Mouse (Mus musculus) kidney, embryonic 16.5 days (tissue): ENCODE results near the gene Fut7. TPM values are rescaled to one million over a fixed set of nuclear protein-coding genes. Genes with fewer than 3 reads are reported as not detected.

Source experiments
- ATAC-seq: fragments of 200-750 bp; cut with Nextera tagmentation; 2 replicates; pipeline ENCODE4 v1.8.0; 2017; ENCODE audit warnings: moderate TSS enrichment; ENCODE audit not compliant: low FRiP score, low TSS enrichment
- H3K27ac ChIP-seq: fragments of 300-500 bp; sonication (generic); 2 replicates; pipeline ENCODE4 v1.5.1; 2014; ENCODE audit warnings: low read length
- H3K27me3 ChIP-seq: fragments of 300-500 bp; sonication (generic); 2 replicates; pipeline ENCODE4 v1.6.1; 2014; ENCODE audit warnings: low read length, control low read depth, mixed read lengths; ENCODE audit not compliant: insufficient read depth
- H3K36me3 ChIP-seq: fragments of 300-500 bp; sonication (generic); 2 replicates; pipeline ENCODE4 v1.6.1; 2014; ENCODE audit warnings: low read length, control low read depth, mixed read lengths; ENCODE audit not compliant: insufficient read depth
- H3K4me1 ChIP-seq: fragments of 300-500 bp; sonication (generic); 2 replicates; pipeline ENCODE4 v1.6.1; 2014; ENCODE audit warnings: low read length, control low read depth, mixed read lengths; ENCODE audit not compliant: insufficient read depth
- H3K4me2 ChIP-seq: fragments of 300-500 bp; sonication (generic); replicated peaks from 2 replicates; pipeline ENCODE4 v1.6.1; 2014; ENCODE audit warnings: low read depth, low read length
- H3K4me3 ChIP-seq: fragments of 300-500 bp; sonication (generic); 2 replicates; pipeline ENCODE4 v1.5.1; 2014; ENCODE audit warnings: mild to moderate bottlenecking, low read length
- H3K9ac ChIP-seq: fragments of 300-500 bp; sonication (generic); replicated peaks from 2 replicates; pipeline ENCODE4 v1.6.1; 2014; ENCODE audit warnings: low read length
- H3K9me3 ChIP-seq: fragments of 300-500 bp; sonication (generic); 2 replicates; pipeline ENCODE4 v1.6.1; 2016; ENCODE audit warnings: low read length, control low read depth
- WGBS: fragments of 180-500 bp; shearing (Covaris S2); extraction: QIAGEN DNeasy Blood & Tissue Kit; methylation state at CpG from one replicate; pipeline ENCODE4 v1.1.7; 2014; 5-methylcytosine and 5-hydroxymethylcytosine counted together
- polyA plus RNA-seq: library from polyadenylated mRNA; unstranded; fragments of >200 nt; fragmentation: Nextera tagmentation; extraction: Ambion mirVana; gene quantifications from 2 replicates; pipeline ENCODE4 v1.2.1, GENCODE M21; 2015

Gene Fut7
- polyA plus RNA-seq = not detected in 2 replicates

DNA sequence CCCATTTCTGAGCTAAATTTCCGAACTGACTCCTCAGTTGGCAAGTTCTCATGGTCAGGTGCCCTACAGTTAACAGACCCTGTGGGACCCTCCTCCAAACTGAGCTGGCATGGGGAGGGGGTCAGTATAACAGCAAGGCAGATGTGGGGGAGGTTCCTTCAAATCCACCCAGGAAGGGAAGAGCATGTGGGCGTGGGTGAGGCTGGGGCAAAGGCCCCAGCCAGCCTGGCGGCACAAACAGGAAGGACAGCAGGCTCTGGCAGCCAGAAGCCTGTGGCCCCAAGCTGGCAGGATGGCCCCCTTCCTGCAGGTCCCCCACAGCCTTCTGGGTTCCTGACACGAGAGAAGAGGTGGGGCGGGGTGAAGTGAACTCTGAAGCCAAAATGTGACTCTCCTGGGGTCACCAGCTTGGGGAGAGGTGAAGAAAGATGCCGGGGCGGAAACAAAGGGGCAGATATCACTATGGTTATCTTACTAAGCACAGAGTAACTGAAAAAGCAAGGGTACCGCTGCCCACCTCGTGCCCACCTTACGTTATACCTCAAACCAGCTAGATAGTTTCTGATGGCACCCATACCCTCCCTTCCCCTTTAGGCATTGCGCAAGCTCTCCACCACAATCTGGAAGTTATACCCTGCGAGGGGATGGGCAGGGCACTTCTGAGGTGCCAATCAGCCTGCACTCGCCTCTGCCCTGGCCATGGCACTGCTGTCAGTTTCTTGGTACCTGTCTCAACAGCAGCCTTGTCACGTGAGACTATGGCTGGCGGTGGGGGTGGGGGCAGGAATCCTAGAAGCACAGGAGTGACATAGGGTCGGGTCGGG, at the start of gene Fut7:
Gene Fut7 (plus strand): TSS at position 681 of the 824 bp plus-strand sequence.
- 55% methylated on average over 17 of the region's 17 CpGs for WGBS
- H3K9me3 ChIP-seq = no peaks in the 10 kb centered on the region
- no peaks in the 10 kb centered on the region for H3K4me1 ChIP-seq
- no peaks in the 10 kb centered on the region for H3K36me3 ChIP-seq
- H3K27ac ChIP-seq = no peak within 1 kb of the TSS
- peaks cover 12% of the 10 kb centered on the region; the same call in 1 of the 2 replicates for H3K27me3 ChIP-seq
- no peak for ATAC-seq
- H3K4me2 ChIP-seq = no peak within 1 kb of the TSS
- no peak within 1 kb of the TSS for H3K4me3 ChIP-seq
- 0 out of 2 replicates have a peak within 1 kb of the TSS, but pooled peaks have one; percentile 6 for H3K9ac ChIP-seq

DNA sequence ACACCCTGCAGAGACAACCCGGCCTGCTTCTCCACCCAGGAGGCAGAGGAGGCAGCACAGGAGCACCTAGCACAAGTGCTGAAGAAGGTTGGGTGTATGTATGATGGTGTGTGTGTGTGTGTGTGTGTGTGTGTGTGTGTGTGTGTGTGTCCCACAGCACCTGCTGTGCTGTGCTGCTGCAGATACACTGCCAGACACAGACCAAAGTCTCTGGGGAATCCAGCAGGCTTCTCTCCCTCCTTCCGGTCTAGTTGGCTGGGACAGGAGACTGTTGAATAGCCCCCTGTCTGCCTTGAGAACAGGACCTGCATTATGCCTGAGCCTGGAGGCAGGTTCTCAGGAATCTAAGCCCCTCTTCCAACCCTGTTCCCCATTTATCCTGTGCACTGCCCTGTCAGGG, 49.6 kb upstream of the Fut7 start:
- Histone ChIP-seq H3K4me2 (peak overlapping the region; percentile 97), H3K36me3 (peaks cover 21% of the 10 kb centered on the region; the same call in 1 of the 2 replicates), H3K4me3 (peak overlapping the region; percentile 83), H3K9me3 (no peaks in the 10 kb centered on the region), H3K9ac (peak overlapping the region; percentile 81), H3K4me1 (peaks cover 24% of the 10 kb centered on the region), H3K27ac (no peak overlapping the region), H3K27me3 (no peaks in the 10 kb centered on the region)
- no peak for ATAC-seq
- WGBS = 34% methylated on average over 2 of the region's 2 CpGs

DNA sequence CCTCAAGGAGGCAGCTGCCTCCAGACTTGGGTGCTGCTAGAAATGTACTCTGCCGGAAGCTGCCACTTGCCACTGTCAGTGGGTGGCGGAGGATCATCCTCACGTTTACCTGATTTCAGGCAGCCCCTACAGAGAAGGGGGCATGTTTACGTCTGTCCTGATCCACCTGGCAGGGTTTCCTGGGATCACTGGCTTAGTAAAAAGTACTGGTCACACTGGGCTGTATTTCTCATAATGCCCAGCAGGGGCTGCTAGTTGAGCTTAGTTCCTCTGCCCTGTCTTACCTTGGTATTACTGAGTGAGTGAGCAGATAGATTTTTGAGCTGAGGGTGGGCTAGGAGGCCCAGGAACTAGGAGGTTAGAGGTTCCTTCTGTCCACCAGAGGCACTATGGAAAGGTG, 46.5 kb upstream of the Fut7 start:
- H3K9ac ChIP-seq = no peak overlapping the region

DNA sequence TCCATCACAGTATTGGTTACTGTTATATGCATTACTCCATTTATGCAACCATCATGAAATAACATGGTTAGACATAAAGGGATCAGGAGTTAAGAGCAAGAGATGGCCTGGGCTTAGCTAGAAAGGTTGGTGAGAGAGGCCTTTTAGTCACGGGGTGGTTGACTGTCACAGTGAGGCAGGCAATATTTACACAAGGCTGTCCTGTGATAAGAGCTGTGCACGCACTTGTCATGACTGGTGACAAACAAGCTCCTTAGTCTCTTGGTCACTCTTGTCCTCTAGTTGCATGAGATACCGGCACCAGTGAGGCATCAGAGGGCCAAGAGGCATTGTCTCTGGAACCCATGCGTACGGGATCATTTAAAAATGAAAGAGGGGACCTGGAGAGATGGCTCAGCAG, 38.6 kb upstream of the Fut7 start:
- Histone ChIP-seq H3K9ac (no peak overlapping the region), H3K9me3 (no peaks in the 10 kb centered on the region), H3K4me1 (no peaks in the 10 kb centered on the region), H3K4me2 (no peak overlapping the region), H3K27ac (no peak overlapping the region), H3K4me3 (no peak overlapping the region), H3K36me3 (no peaks in the 10 kb centered on the region), H3K27me3 (no peaks in the 10 kb centered on the region)
- ATAC-seq = no peak
- WGBS = 75% methylated on average over 5 of the region's 5 CpGs

More for the DNA sequence above, 46.5 kb upstream of the Fut7 start:
- Histone ChIP-seq H3K36me3 (peaks cover 25% of the 10 kb centered on the region; the same call in 1 of the 2 replicates), H3K4me3 (no peak overlapping the region), H3K9me3 (no peaks in the 10 kb centered on the region), H3K27me3 (no peaks in the 10 kb centered on the region), H3K4me1 (peaks cover 22% of the 10 kb centered on the region), H3K4me2 (no peak overlapping the region), H3K27ac (no peak overlapping the region)
- 57% methylated on average over 4 of the region's 4 CpGs for WGBS
- ATAC-seq = no peak

DNA sequence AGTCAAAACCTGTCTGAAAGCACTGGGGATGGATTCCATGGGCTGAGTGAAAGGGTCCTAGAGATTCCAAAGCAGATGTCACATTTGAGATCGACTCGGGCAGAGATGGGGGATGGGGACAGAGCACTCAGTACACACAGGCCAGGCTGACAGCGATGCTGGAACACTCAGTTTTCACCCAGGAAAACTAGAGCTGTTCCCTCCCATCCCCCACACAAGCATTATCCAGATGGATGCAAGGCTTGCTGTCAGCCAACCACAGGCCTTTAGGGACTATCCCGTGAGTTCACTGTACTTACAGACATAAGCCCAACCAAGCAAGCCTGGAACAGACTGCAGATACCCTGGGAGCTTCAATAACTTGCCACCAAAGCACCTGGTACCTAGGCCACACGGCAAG, 31.8 kb upstream of the Fut7 start:
- WGBS = 74% methylated on average over 5 of the region's 5 CpGs
- Histone ChIP-seq H3K9ac (no peak overlapping the region), H3K27ac (no peak overlapping the region), H3K4me3 (no peak overlapping the region), H3K4me2 (no peak overlapping the region), H3K9me3 (no peaks in the 10 kb centered on the region), H3K4me1 (peaks cover 13% of the 10 kb centered on the region), H3K36me3 (no peaks in the 10 kb centered on the region), H3K27me3 (peaks cover 10% of the 10 kb centered on the region; the same call in 1 of the 2 replicates)
- no peak for ATAC-seq

DNA sequence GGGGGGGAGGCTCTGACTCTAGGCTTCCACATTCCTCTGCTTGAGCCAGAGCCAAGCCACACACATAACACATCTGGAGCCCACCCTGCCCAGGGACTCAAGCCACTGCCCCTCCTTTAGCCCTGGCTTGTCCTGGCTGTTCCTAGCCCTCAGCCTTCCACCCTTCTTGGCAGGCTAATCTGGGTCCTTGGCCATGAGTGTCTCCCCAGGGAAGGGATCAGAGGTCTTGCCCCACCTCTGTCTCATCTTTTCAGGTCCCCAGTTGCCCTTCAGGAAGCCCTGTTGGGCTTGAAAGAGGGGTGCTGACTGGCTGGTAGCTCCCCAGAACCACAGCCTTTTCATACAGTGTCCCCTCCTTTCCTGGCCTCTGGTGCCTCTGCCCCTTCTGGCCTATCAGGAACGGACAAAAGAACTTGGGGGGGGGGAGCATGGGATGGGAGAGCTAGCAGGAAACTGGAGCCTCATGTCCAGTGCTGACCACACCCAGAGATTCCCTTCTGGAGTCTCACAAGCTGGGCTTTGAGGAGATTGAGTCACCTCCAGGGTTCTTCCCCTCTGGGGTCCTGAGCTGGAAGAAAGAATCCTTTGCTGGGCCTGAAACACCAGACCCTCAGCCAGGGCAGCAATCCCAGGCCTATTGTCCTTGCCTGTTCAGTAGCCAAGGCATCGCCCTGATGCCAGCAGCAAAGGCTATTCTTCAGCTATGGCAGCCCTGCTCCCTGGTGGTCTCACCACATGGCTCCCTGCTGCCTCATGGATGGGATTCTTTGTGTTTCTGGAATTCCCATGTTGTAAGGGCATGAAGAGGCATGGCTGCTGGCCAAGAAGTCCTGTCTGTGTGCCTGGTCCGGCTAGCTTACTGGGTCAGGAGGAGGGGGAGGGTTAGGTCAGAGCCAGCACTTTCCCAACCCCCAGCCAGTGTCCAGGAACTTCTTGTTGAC, 28.5 kb upstream of the Fut7 start:
- H3K9ac ChIP-seq = no peak overlapping the region
- ATAC-seq = no peak
- WGBS = 43% methylated on average over 3 of the region's 3 CpGs
- no peaks in the 10 kb centered on the region for H3K9me3 ChIP-seq
- H3K27me3 ChIP-seq = peaks cover 38% of the 10 kb centered on the region
- no peaks in the 10 kb centered on the region for H3K36me3 ChIP-seq
- H3K4me3 ChIP-seq = no peak overlapping the region
- H3K27ac ChIP-seq = no peak overlapping the region
- H3K4me2 ChIP-seq = no peak overlapping the region
- H3K4me1 ChIP-seq = peaks cover 20% of the 10 kb centered on the region

DNA sequence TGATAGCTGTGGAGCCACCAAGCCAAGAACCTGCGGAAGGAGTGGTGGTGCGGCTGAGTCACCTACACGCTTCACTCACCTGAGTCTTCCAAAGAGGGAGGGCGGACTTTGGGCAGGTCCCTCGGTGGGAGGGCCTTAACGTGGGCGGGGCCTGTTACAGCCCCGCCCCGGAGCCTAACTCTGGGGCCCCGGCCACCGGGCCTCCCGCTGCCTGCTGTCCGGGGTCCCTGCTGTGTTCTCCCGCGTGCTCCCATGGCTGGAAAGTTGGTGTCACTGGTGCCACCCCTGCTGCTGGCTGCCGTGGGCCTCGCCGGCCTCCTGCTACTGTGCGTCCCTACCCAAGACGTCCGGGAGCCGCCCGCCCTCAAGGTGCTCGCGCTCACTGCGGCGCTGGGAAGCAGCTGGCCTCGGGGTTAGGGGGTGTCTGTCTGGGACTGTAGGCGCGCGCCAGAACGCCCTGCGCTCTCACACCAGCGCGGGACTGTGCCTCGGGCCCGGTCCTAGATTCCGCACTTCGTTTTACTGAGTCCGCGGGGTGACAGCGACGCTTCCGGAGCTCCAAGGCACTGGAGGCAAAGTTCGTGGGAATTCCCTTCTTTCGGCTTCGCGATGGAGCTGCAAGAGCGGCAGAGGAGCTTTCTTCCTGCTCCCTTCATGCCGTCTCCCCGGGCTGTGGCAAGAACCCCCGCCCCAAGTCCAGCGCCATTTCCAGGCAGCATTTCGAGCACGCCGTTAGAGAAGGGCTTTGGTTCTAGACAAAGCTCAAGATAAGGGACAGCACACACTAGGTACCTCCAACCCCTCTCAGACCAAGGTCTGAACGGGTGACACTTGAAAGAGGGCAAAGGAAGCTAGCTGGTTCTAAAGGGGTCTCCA, 27.1 kb upstream of the Fut7 start, which contains the start of gene Entpd2:
Gene Entpd2 (plus strand): TSS at position 154 of the 876 bp plus-strand sequence.
- Histone ChIP-seq H3K4me1 (peaks cover 20% of the 10 kb centered on the region), H3K9me3 (no peaks in the 10 kb centered on the region), H3K36me3 (no peaks in the 10 kb centered on the region), H3K27ac (no peak within 1 kb of the TSS), H3K9ac (peak within 1 kb of the TSS; percentile 43), H3K4me3 (peak within 1 kb of the TSS; percentile 43), H3K4me2 (peak within 1 kb of the TSS; percentile 63), H3K27me3 (peaks cover 51% of the 10 kb centered on the region)
- 1% methylated on average over 53 of the region's 57 CpGs for WGBS
- ATAC-seq = peak; percentile 66

DNA sequence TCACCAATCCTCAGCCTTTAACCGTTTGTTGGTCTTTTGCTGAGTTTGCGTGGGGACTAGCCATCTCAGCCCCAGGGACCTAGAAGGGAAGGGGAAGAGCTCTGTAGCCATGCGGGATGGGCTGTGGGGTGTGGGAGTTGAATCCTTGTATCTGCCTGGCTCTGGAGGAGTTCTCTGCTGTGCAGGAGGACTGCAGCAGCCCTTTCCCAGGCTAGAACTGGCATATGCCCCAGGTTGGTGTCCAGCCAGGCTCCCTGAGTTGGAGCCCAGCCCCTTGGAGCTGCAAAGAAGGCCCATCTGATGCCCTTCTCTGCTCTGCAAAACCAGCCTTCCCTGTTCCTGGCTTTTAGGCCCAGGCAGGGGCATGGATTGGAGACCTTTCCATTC, 26.5 kb upstream of the Fut7 start:
- H3K27me3 ChIP-seq = peaks cover 56% of the 10 kb centered on the region
- no peak overlapping the region for H3K27ac ChIP-seq
- peak overlapping the region; percentile 43 for H3K4me3 ChIP-seq
- H3K9ac ChIP-seq = peak overlapping the region; percentile 43
- peaks cover 20% of the 10 kb centered on the region for H3K4me1 ChIP-seq
- no peaks in the 10 kb centered on the region for H3K9me3 ChIP-seq
- no peaks in the 10 kb centered on the region for H3K36me3 ChIP-seq
- peak overlapping the region; percentile 63 for H3K4me2 ChIP-seq
- no peak for ATAC-seq
- 41% methylated on average over 3 of the region's 3 CpGs for WGBS

DNA sequence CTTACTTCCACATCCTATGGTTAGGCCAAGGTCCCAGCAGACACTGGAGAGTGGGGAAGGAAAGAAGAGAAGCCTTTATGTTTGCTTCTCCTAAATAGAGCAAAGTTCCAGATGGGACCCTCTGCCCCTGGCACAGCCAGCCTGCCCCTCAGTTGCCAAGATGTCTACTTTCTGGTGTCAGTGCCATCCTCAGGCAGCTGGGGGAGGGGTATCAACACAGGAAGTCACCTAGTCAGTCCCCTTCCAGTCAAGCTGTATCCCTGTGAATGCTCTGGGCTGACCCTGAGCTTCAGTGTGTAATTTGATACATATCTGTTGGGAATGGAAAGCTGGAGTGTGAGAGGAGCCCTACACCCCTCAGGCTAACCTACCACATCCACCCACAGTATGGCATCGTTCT, 26.1 kb upstream of the Fut7 start:
- no peaks in the 10 kb centered on the region for H3K36me3 ChIP-seq
- peaks cover 58% of the 10 kb centered on the region for H3K27me3 ChIP-seq
- WGBS = 46% methylated on average over 1 of the region's 1 CpGs
- no peak overlapping the region for H3K9ac ChIP-seq
- H3K4me3 ChIP-seq = no peak overlapping the region
- H3K27ac ChIP-seq = no peak overlapping the region
- ATAC-seq = no peak
- no peak overlapping the region for H3K4me2 ChIP-seq
- peaks cover 20% of the 10 kb centered on the region for H3K4me1 ChIP-seq
- H3K9me3 ChIP-seq = no peaks in the 10 kb centered on the region
